Mouse (Mus musculus) heart, embryonic 11.5 days (tissue): ENCODE data around the gene Kctd15. TPM values are rescaled to one million over a fixed set of nuclear protein-coding genes. Genes with fewer than 3 reads are reported as not detected.

Experiments used
- ATAC-seq: fragments of 200-750 bp; cut with Nextera tagmentation; replicated peaks from 2 replicates; pipeline ENCODE4 v1.8.0; 2017; ENCODE audit warnings: moderate library complexity; ENCODE audit not compliant: insufficient number of reproducible peaks, low FRiP score, low TSS enrichment
- H3K27ac ChIP-seq: fragments of 300-500 bp; sonication (generic); 2 replicates; pipeline ENCODE4 v1.5.1; 2014; ENCODE audit warnings: mild to moderate bottlenecking, low read depth, low read length
- H3K27me3 ChIP-seq: fragments of 300-500 bp; sonication (generic); 2 replicates; pipeline ENCODE4 v1.6.1; 2014; ENCODE audit warnings: mild to moderate bottlenecking, low read length, mixed read lengths; ENCODE audit not compliant: control insufficient read depth, insufficient read depth
- H3K36me3 ChIP-seq: fragments of 300-500 bp; sonication (generic); 2 replicates; pipeline ENCODE4 v1.6.1; 2014; ENCODE audit warnings: mild to moderate bottlenecking, low read length, moderate library complexity, mixed read lengths; ENCODE audit not compliant: control insufficient read depth, insufficient read depth
- H3K4me1 ChIP-seq: fragments of 300-500 bp; sonication (generic); 2 replicates; pipeline ENCODE4 v1.6.1; 2014; ENCODE audit warnings: low read length; ENCODE audit not compliant: control insufficient read depth, insufficient read depth
- H3K4me2 ChIP-seq: fragments of 300-500 bp; sonication (generic); 2 replicates; pipeline ENCODE4 v1.6.1; 2014; ENCODE audit warnings: mild to moderate bottlenecking, moderate library complexity
- H3K4me3 ChIP-seq: fragments of 300-500 bp; sonication (generic); 2 replicates; pipeline ENCODE4 v1.5.1; 2014; ENCODE audit warnings: low read depth, low read length
- H3K9ac ChIP-seq: fragments of 300-500 bp; sonication (generic); 2 replicates; pipeline ENCODE4 v1.6.1; 2014; ENCODE audit warnings: mild to moderate bottlenecking, low read depth, low read length, moderate library complexity
- H3K9me3 ChIP-seq: fragments of 300-500 bp; sonication (generic); replicated peaks from 2 replicates; pipeline ENCODE4 v1.6.1; 2016; ENCODE audit warnings: low read length; ENCODE audit not compliant: control insufficient read depth
- WGBS: fragments of 180-500 bp; shearing (Covaris S2); extraction: QIAGEN DNeasy Blood & Tissue Kit; methylation state at CpG from one replicate; pipeline ENCODE4 v1.1.7; 2014; ENCODE audit not compliant: insufficient replicate concordance; 5-methylcytosine and 5-hydroxymethylcytosine counted together
- polyA plus RNA-seq: library from polyadenylated mRNA; unstranded; fragments of >200 nt; fragmentation: Nextera tagmentation; extraction: Ambion mirVana; gene quantifications from 2 replicates; pipeline ENCODE4 v1.2.1, GENCODE M21; 2014

Kctd15 gene
- polyA plus RNA-seq, 1 experiment from 2014 or later: 4.5 TPM

DNA sequence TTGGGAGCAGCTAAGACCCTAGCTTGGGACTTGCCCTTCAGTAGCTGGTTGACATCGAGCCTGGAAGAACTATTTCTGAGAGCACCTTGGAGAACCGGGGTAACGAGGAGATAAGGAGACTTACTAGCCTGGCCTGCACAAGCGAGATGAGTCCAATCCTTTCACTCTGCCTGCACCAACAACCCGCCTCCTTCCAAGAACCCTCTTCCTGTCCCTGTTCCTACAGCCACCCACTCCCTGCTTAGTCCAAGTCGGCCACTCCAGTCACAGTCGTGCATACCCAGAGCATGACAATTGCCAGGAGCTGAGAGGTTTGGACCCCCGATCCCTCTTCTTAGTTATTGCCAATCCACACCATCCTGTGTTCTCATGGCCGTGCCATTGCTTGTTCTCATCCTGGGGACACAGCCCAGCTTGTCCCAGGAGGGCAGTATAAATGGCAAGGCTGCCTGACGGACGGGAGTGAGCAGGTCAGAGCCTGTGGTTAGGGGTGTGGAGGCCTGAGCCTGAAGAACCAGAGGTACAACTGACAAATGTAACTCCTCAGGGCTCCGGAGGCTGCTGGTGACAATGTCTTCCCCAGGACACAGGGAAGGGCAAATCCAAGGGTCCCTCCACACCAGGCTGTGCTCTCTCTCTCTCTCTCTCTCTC lies 10.3 kb downstream of the Kctd15 start:
- no peak for ATAC-seq
- H3K4me3 ChIP-seq: no peak overlapping the region

GRCm38 (mm10) chr7:34645623-34646022 lies 10.9 kb downstream of the Kctd15 start:
- Histone ChIP-seq H3K36me3 (peaks cover 12% of the 10 kb centered on the region), H3K4me2 (no peak overlapping the region), H3K9me3 (no peaks in the 10 kb centered on the region), H3K4me1 (no peaks in the 10 kb centered on the region), H3K4me3 (no peak overlapping the region), H3K27ac (no peak overlapping the region), H3K9ac (no peak overlapping the region), H3K27me3 (no peaks in the 10 kb centered on the region)
- 83% methylated on average over 2 of the region's 2 CpGs for WGBS
- ATAC-seq: no peak

More for the DNA sequence above, 10.3 kb downstream of the Kctd15 start:
- H3K27me3 ChIP-seq: no peaks in the 10 kb centered on the region
- H3K9ac ChIP-seq: no peak overlapping the region
- no peak overlapping the region for H3K27ac ChIP-seq
- H3K36me3 ChIP-seq: peaks cover 12% of the 10 kb centered on the region
- H3K9me3 ChIP-seq: no peaks in the 10 kb centered on the region
- no peak overlapping the region for H3K4me2 ChIP-seq
- H3K4me1 ChIP-seq: no peaks in the 10 kb centered on the region
- WGBS: 63% methylated on average over 12 of the region's 12 CpGs

DNA sequence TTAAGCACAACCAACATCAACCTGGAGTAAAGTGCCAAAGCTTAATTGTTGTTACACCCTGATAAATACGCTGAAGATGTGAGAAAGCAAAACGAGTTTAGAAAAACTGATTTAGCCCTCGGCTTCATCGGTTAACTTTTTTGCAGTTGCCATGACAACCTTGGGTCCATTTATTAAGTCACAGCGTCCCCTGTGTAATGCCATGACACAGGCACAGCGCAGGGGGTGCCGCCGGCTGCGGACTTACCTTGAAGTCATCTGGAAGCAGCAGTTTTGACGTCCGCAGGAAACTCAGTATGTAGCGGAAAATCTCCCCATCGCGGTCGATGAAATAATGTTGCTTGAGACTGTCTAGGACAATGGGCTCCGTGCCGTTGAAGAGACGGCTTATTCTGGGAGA lies 11.9 kb downstream of the Kctd15 start:
- peaks cover 10% of the 10 kb centered on the region for H3K36me3 ChIP-seq
- no peak for ATAC-seq
- H3K27me3 ChIP-seq: no peaks in the 10 kb centered on the region
- no peak overlapping the region for H3K4me3 ChIP-seq
- no peak overlapping the region for H3K9ac ChIP-seq
- H3K4me1 ChIP-seq: no peaks in the 10 kb centered on the region
- no peak overlapping the region for H3K27ac ChIP-seq
- H3K9me3 ChIP-seq: no peaks in the 10 kb centered on the region
- 92% methylated on average over 18 of the region's 18 CpGs for WGBS
- H3K4me2 ChIP-seq: no peak overlapping the region

- H3K36me3 ChIP-seq: peaks cover 12% of the 10 kb centered on the region
- H3K4me1 ChIP-seq: no peaks in the 10 kb centered on the region
- H3K9me3 ChIP-seq: no peaks in the 10 kb centered on the region
- no peak overlapping the region for H3K4me3 ChIP-seq
- H3K27me3 ChIP-seq: no peaks in the 10 kb centered on the region
- H3K9ac ChIP-seq: no peak overlapping the region
- no peak overlapping the region for H3K4me2 ChIP-seq
- H3K27ac ChIP-seq: no peak overlapping the region
- WGBS: 78% methylated on average over 6 of the region's 6 CpGs
- ATAC-seq: no peak
These were observed 13.2 kb downstream of the Kctd15 start for GRCm38 (mm10) chr7:34643329-34643728.

GRCm38 (mm10) chr7:34641968-34642367 lies 14.6 kb downstream of the Kctd15 start:
- WGBS: 79% methylated on average over 13 of the region's 13 CpGs
- H3K36me3 ChIP-seq: peaks cover 9% of the 10 kb centered on the region

DNA sequence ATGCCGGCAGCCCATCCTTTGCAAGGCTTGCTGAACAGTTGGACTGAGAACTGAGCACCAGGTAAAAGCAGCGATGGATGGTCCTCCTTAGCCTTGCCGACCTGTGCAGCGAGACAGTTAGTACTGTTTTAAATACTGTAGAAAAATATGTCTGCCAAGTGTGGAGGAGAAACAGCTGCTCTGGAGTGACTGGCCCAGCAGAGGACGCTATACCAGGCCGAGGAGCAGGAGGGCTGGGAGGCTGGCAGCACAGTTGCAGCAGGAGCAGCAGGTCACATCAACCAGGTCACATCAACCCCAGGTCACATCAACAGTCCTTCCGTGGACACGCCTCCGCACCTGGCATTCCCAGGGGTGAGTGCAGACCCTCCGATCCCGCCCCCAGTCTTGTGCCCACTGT lies 16.7 kb downstream of the Kctd15 start:
- Histone ChIP-seq H3K36me3 (peaks cover 9% of the 10 kb centered on the region), H3K4me2 (no peak overlapping the region), H3K4me1 (no peaks in the 10 kb centered on the region), H3K27ac (no peak overlapping the region), H3K9ac (no peak overlapping the region), H3K27me3 (no peaks in the 10 kb centered on the region), H3K9me3 (no peaks in the 10 kb centered on the region), H3K4me3 (no peak overlapping the region)
- no peak for ATAC-seq
- 85% methylated on average over 11 of the region's 11 CpGs for WGBS

More at GRCm38 (mm10) chr7:34641968-34642367, 14.6 kb downstream of the Kctd15 start:
- Histone ChIP-seq H3K27me3 (no peaks in the 10 kb centered on the region), H3K9ac (no peak overlapping the region), H3K27ac (no peak overlapping the region), H3K9me3 (no peaks in the 10 kb centered on the region), H3K4me1 (no peaks in the 10 kb centered on the region), H3K4me2 (no peak overlapping the region), H3K4me3 (no peak overlapping the region)
- ATAC-seq: no peak

GRCm38 (mm10) chr7:34636661-34637060 lies 19.9 kb downstream of the Kctd15 start:
- no peaks in the 10 kb centered on the region for H3K27me3 ChIP-seq
- H3K9ac ChIP-seq: no peak overlapping the region
- H3K4me1 ChIP-seq: no peaks in the 10 kb centered on the region
- H3K36me3 ChIP-seq: peaks cover 6% of the 10 kb centered on the region
- H3K4me3 ChIP-seq: no peak overlapping the region
- WGBS: 75% methylated on average over 4 of the region's 4 CpGs
- H3K4me2 ChIP-seq: no peak overlapping the region
- no peak for ATAC-seq
- no peak overlapping the region for H3K27ac ChIP-seq
- no peaks in the 10 kb centered on the region for H3K9me3 ChIP-seq

DNA sequence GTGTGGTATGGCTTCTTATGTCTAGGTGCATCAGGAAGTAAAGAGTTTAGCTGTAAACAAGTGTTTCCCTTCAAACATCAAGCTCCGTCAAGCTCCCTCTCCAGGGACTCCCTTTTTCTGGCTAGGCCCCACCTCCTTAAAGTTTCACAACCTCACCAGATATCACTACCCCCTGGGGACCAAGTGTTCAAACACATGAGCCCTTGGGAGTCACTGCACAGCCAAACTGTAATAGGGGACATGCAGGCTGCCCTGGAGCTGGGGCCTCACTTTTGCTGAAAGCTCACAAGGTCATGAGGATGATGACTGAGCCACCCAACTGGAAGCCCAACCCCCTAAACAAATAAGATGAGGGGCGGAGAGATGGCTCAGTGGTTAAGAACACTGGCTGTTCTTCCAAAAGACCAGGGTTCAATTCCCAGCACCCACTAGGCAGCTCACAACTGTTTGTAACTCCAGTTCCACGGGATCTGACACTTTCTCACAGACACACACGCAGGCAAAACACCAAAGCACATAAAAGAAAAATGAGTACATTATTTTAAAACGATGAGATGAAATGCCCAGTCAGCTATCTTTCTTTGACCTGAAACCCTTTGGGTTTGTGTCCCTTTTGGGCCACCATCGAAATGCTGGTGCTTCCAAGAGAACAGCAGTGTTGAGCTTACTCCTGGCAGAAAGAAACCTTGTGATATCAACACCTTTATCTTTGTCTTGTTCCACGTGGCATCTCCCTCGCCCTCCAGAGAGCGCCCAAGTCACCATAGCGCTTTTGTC lies 23.4 kb downstream of the Kctd15 start:
- WGBS: 78% methylated on average over 10 of the region's 10 CpGs
- ATAC-seq: no peak
- no peaks in the 10 kb centered on the region for H3K27me3 ChIP-seq

More for the DNA sequence above, 23.4 kb downstream of the Kctd15 start:
- H3K4me3 ChIP-seq: no peak overlapping the region
- H3K36me3 ChIP-seq: no peaks in the 10 kb centered on the region
- H3K9ac ChIP-seq: no peak overlapping the region
- no peak overlapping the region for H3K4me2 ChIP-seq
- peaks cover 4% of the 10 kb centered on the region; the same call in 1 of the 2 replicates for H3K4me1 ChIP-seq
- H3K27ac ChIP-seq: no peak overlapping the region
- H3K9me3 ChIP-seq: no peaks in the 10 kb centered on the region
